Mouse (Mus musculus): ENCODE results near the gene Krt80. TPM values are rescaled to one million over a fixed set of nuclear protein-coding genes. Genes with fewer than 3 reads are reported as not detected.

The Krt80 gene
- polyA plus RNA-seq, 1 experiment from 2014 or later = 63.0 TPM

- Histone ChIP-seq H3K9me3 (ENCODE audit: control insufficient read depth, low read length) (no peaks in the 10 kb centered on the region), H3K36me3 (ENCODE audit: control insufficient read depth, insufficient read depth, low read length) (no peaks in the 10 kb centered on the region), H3K9ac (ENCODE audit: low read length) (no peak overlapping the region), H3K27ac (replicated peaks) (no peak overlapping the region), H3K4me2 (replicated peaks; ENCODE audit: low read depth) (no peak overlapping the region), H3K27me3 (ENCODE audit: control insufficient read depth, insufficient read depth, low read length) (no peaks in the 10 kb centered on the region), H3K4me1 (replicated peaks; ENCODE audit: control insufficient read depth, insufficient read depth) (no peaks in the 10 kb centered on the region), H3K4me3 (ENCODE audit: low read depth, low read length) (no peak overlapping the region)
- DNase-seq (ENCODE audit: low spot score) (no peak), ATAC-seq (ENCODE audit: low FRiP score, low TSS enrichment) (no peak)
- 85% methylated on average over 4 of the region's 4 CpGs for WGBS
- TF ChIP-seq CTCF (IDR thresholded peaks at IDR 0.05; ENCODE audit: low read depth) (no peak), EP300 (optimal IDR thresholded peaks at IDR 0.05) (no peak)
Measured at GRCm38 (mm10) chr15:101303830-101304229, 66.1 kb downstream of the Krt80 start.

- WGBS = 85% methylated on average over 3 of the region's 3 CpGs
- no peak for DNase-seq (ENCODE audit: low spot score)
- no peak overlapping the region for H3K9ac ChIP-seq (ENCODE audit: low read length)
Measured at GRCm38 (mm10) chr15:101302201-101302600, 67.8 kb downstream of the Krt80 start.

GRCm38 (mm10) chr15:101300128-101300527 is 69.8 kb downstream of the Krt80 start:
- no peaks in the 10 kb centered on the region for H3K27me3 ChIP-seq (ENCODE audit: control insufficient read depth, insufficient read depth, low read length)
- DNase-seq (ENCODE audit: low spot score) (no peak), ATAC-seq (ENCODE audit: low FRiP score, low TSS enrichment) (0 out of 2 replicates have a peak, but pooled peaks have one; percentile 23)
- H3K9ac ChIP-seq (ENCODE audit: low read length) = no peak overlapping the region
- no peak overlapping the region for H3K4me2 ChIP-seq (replicated peaks; ENCODE audit: low read depth)
- H3K36me3 ChIP-seq (ENCODE audit: control insufficient read depth, insufficient read depth, low read length) = no peaks in the 10 kb centered on the region
- no peaks in the 10 kb centered on the region for H3K4me1 ChIP-seq (replicated peaks; ENCODE audit: control insufficient read depth, insufficient read depth)
- WGBS = 53% methylated on average over 6 of the region's 6 CpGs
- TF ChIP-seq EP300 (optimal IDR thresholded peaks at IDR 0.05) (no peak), CTCF (IDR thresholded peaks at IDR 0.05; ENCODE audit: low read depth) (no peak)
- H3K4me3 ChIP-seq (ENCODE audit: low read depth, low read length) = no peak overlapping the region
- no peaks in the 10 kb centered on the region for H3K9me3 ChIP-seq (ENCODE audit: control insufficient read depth, low read length)
- no peak overlapping the region for H3K27ac ChIP-seq (replicated peaks)

More at GRCm38 (mm10) chr15:101302201-101302600, 67.8 kb downstream of the Krt80 start:
- Histone ChIP-seq H3K27me3 (ENCODE audit: control insufficient read depth, insufficient read depth, low read length) (no peaks in the 10 kb centered on the region), H3K4me1 (replicated peaks; ENCODE audit: control insufficient read depth, insufficient read depth) (no peaks in the 10 kb centered on the region), H3K27ac (replicated peaks) (no peak overlapping the region), H3K4me3 (ENCODE audit: low read depth, low read length) (no peak overlapping the region), H3K9me3 (ENCODE audit: control insufficient read depth, low read length) (no peaks in the 10 kb centered on the region), H3K36me3 (ENCODE audit: control insufficient read depth, insufficient read depth, low read length) (no peaks in the 10 kb centered on the region), H3K4me2 (replicated peaks; ENCODE audit: low read depth) (no peak overlapping the region)
- no peak for ATAC-seq (ENCODE audit: low FRiP score, low TSS enrichment)
- TF ChIP-seq EP300 (optimal IDR thresholded peaks at IDR 0.05) (no peak), CTCF (IDR thresholded peaks at IDR 0.05; ENCODE audit: low read depth) (no peak)

GRCm38 (mm10) chr15:101299480-101299960 is 70.4 kb downstream of the Krt80 start:
- Histone ChIP-seq H3K9me3 (ENCODE audit: control insufficient read depth, low read length) (no peaks in the 10 kb centered on the region), H3K4me1 (replicated peaks; ENCODE audit: control insufficient read depth, insufficient read depth) (no peaks in the 10 kb centered on the region), H3K4me2 (replicated peaks; ENCODE audit: low read depth) (no peak overlapping the region), H3K27me3 (ENCODE audit: control insufficient read depth, insufficient read depth, low read length) (no peaks in the 10 kb centered on the region), H3K4me3 (ENCODE audit: low read depth, low read length) (no peak overlapping the region), H3K27ac (replicated peaks) (no peak overlapping the region), H3K9ac (ENCODE audit: low read length) (no peak overlapping the region), H3K36me3 (ENCODE audit: control insufficient read depth, insufficient read depth, low read length) (no peaks in the 10 kb centered on the region)
- ATAC-seq (ENCODE audit: low FRiP score, low TSS enrichment) = no peak
- 78% methylated on average over 14 of the region's 14 CpGs for WGBS
- no peak for TF ChIP-seq EP300 (optimal IDR thresholded peaks at IDR 0.05)
- TF ChIP-seq CTCF (IDR thresholded peaks at IDR 0.05; ENCODE audit: low read depth) = no peak
- DNase-seq (ENCODE audit: low spot score) = no peak

GRCm38 (mm10) chr15:101298550-101298949 is 71.4 kb downstream of the Krt80 start:
- Histone ChIP-seq H3K27ac (replicated peaks) (no peak overlapping the region), H3K27me3 (ENCODE audit: control insufficient read depth, insufficient read depth, low read length) (no peaks in the 10 kb centered on the region), H3K9ac (ENCODE audit: low read length) (no peak overlapping the region), H3K4me3 (ENCODE audit: low read depth, low read length) (no peak overlapping the region), H3K36me3 (ENCODE audit: control insufficient read depth, insufficient read depth, low read length) (no peaks in the 10 kb centered on the region), H3K4me2 (replicated peaks; ENCODE audit: low read depth) (no peak overlapping the region), H3K9me3 (ENCODE audit: control insufficient read depth, low read length) (no peaks in the 10 kb centered on the region), H3K4me1 (replicated peaks; ENCODE audit: control insufficient read depth, insufficient read depth) (no peaks in the 10 kb centered on the region)
- WGBS = 21% methylated on average over 7 of the region's 7 CpGs
- DNase-seq (ENCODE audit: low spot score) = no peak
- no peak for ATAC-seq (ENCODE audit: low FRiP score, low TSS enrichment)
- TF ChIP-seq EP300 (optimal IDR thresholded peaks at IDR 0.05) (no peak), CTCF (IDR thresholded peaks at IDR 0.05; ENCODE audit: low read depth) (no peak)

GRCm38 (mm10) chr15:101297988-101298387 is 72.0 kb downstream of the Krt80 start:
- no peak for TF ChIP-seq CTCF (IDR thresholded peaks at IDR 0.05; ENCODE audit: low read depth)
- TF ChIP-seq EP300 (optimal IDR thresholded peaks at IDR 0.05) = no peak
- Histone ChIP-seq H3K9ac (ENCODE audit: low read length) (no peak overlapping the region), H3K4me3 (ENCODE audit: low read depth, low read length) (no peak overlapping the region), H3K9me3 (ENCODE audit: control insufficient read depth, low read length) (no peaks in the 10 kb centered on the region), H3K4me2 (replicated peaks; ENCODE audit: low read depth) (no peak overlapping the region), H3K27me3 (ENCODE audit: control insufficient read depth, insufficient read depth, low read length) (no peaks in the 10 kb centered on the region), H3K4me1 (replicated peaks; ENCODE audit: control insufficient read depth, insufficient read depth) (no peaks in the 10 kb centered on the region), H3K27ac (replicated peaks) (no peak overlapping the region), H3K36me3 (ENCODE audit: control insufficient read depth, insufficient read depth, low read length) (no peaks in the 10 kb centered on the region)
- ATAC-seq (ENCODE audit: low FRiP score, low TSS enrichment) (no peak), DNase-seq (ENCODE audit: low spot score) (no peak)
- WGBS = 60% methylated on average over 7 of the region's 7 CpGs

MicroRNA genes within 50 kb of the gene (microRNA counts, 519-probe panel; counts per million panel counts)
- not detected for microRNA mmu-miR-1941-3p
- not detected for microRNA mmu-miR-1941-5p

Small RNA genes lying within 50 kb of the gene (microRNA-seq; reads per million reads assigned to microRNA genes)
- 5.8 reads per million, percentile 9 among the genes with 10 or more reads in this experiment for gene Mir1941

Other genes with a start within 250 kb of the Krt80 start
- gene Acvrl1, start 241.6 kb downstream of the Krt80 start, polyA plus RNA-seq (2015; fragmentation: Nextera tagmentation; extraction: Ambion mirVana) = 13.5 and 15.2 TPM in 2 replicates
- 6.9 and 8.1 TPM in 2 replicates for gene Acvr1b, start 196.1 kb downstream of the Krt80 start, polyA plus RNA-seq (2015; fragmentation: Nextera tagmentation; extraction: Ambion mirVana)
- 2.0 TPM in 2 replicates for gene Grasp, start 146.0 kb downstream of the Krt80 start, polyA plus RNA-seq (2015; fragmentation: Nextera tagmentation; extraction: Ambion mirVana)
- 9.4 and 17.1 TPM in 2 replicates for gene Nr4a1, start 115.9 kb downstream of the Krt80 start, polyA plus RNA-seq (2015; fragmentation: Nextera tagmentation; extraction: Ambion mirVana)
- gene Atg101, start 85.9 kb downstream of the Krt80 start, polyA plus RNA-seq (2015; fragmentation: Nextera tagmentation; extraction: Ambion mirVana) = 49.3 and 50.4 TPM in 2 replicates
- 2.4 TPM in 2 replicates for gene 6030408B16Rik, start 77.0 kb downstream of the Krt80 start, polyA plus RNA-seq (2015; fragmentation: Nextera tagmentation; extraction: Ambion mirVana)
- 191 and 207 TPM in 2 replicates for gene Krt7, start 40.9 kb upstream of the Krt80 start, polyA plus RNA-seq (2015; fragmentation: Nextera tagmentation; extraction: Ambion mirVana)
- 0.23 and 0.24 TPM in 2 replicates for gene Krt87, start 68.6 kb upstream of the Krt80 start, polyA plus RNA-seq (2015; fragmentation: Nextera tagmentation; extraction: Ambion mirVana)
- gene Krt88, start 77.6 kb upstream of the Krt80 start, polyA plus RNA-seq (2015; fragmentation: Nextera tagmentation; extraction: Ambion mirVana) = 0.15 TPM in 1 of 2 replicates, not detected in the other
- not detected in 2 replicates for gene Krt81, start 93.6 kb upstream of the Krt80 start, polyA plus RNA-seq (2015; fragmentation: Nextera tagmentation; extraction: Ambion mirVana)
- 0.05 TPM in 1 of 2 replicates, not detected in the other for gene Krt86, start 103.3 kb upstream of the Krt80 start, polyA plus RNA-seq (2015; fragmentation: Nextera tagmentation; extraction: Ambion mirVana)
- gene Krt83, start 121.3 kb upstream of the Krt80 start, polyA plus RNA-seq (2015; fragmentation: Nextera tagmentation; extraction: Ambion mirVana) = 0.16 TPM in 1 of 2 replicates, not detected in the other
- not detected in 2 replicates for gene Gm49425, start 147.1 kb upstream of the Krt80 start, polyA plus RNA-seq (2015; fragmentation: Nextera tagmentation; extraction: Ambion mirVana)
- 0.10 and 0.15 TPM in 2 replicates for gene Krt84, start 162.7 kb upstream of the Krt80 start, polyA plus RNA-seq (2015; fragmentation: Nextera tagmentation; extraction: Ambion mirVana)
- gene Krt82, start 180.5 kb upstream of the Krt80 start, polyA plus RNA-seq (2015; fragmentation: Nextera tagmentation; extraction: Ambion mirVana) = 0.06 TPM in 1 of 2 replicates, not detected in the other
- 0.18 and 0.21 TPM in 2 replicates for gene Krt90, start 192.8 kb upstream of the Krt80 start, polyA plus RNA-seq (2015; fragmentation: Nextera tagmentation; extraction: Ambion mirVana)
- gene Krt75, start 203.7 kb upstream of the Krt80 start, polyA plus RNA-seq (2015; fragmentation: Nextera tagmentation; extraction: Ambion mirVana) = 0.57 and 0.94 TPM in 2 replicates